Mouse (Mus musculus): ENCODE data around the gene Ubac2.

- TF ChIP-seq GATA1 (IDR thresholded peaks at IDR 0.05; ENCODE audit: borderline replicate concordance, low read length) (no peak), FLI1 (IDR thresholded peaks at IDR 0.05; ENCODE audit: low read length) (no peak)
Observed at GRCm38 (mm10) chr14:121934597-121934946, 56.2 kb downstream of the Ubac2 start.

All from megakaryocyte, embryonic 14.5 days (primary cell).